11 mouse cellular contexts compared by ENCODE assay signal in genomic region chr5:31071059-31071458, GRCm38 (mm10). TPM values are rescaled to one million over a fixed set of nuclear protein-coding genes. Genes with fewer than 3 reads are reported as not detected.
"Had no signal": no experiment of that assay in that cellular context is flagged by ENCODE, and none has a peak within 500 bp of the region (broad histone marks: within the 10 kb centered on the region; RNA-seq: fewer than 3 reads in every experiment).

No protein-coding gene starts in this region.

- DNase-seq: retina, postnatal 1 day; right cerebral cortex, postnatal 14 days; right cerebral cortex, postnatal 25 days; spleen, adult 18-20 months; thymus, adult 18-20 months; thymus, adult 2 months; thymus, postnatal 14 days; thymus, postnatal 25 days; thymus, postnatal 36 days; thymus, postnatal 4 days had no signal

RNA-seq across cellular contexts. Expression of gene Dnajc5g, which starts 35.0 kb away (rescaled TPM):
- total RNA-seq: neutrophil, adult 5-6 weeks had no signal

RNA-seq across cellular contexts. Expression of gene Slc30a3, which starts 37.0 kb away (rescaled TPM):
- total RNA-seq: neutrophil, adult 5-6 weeks had no signal
